Mouse (Mus musculus): Measurements from ENCODE around the gene Ubtf.
A peak's percentile ranks its signal among the peaks of the same experiment; 100 is the strongest.
"Not testable (repeated sequence)": the region's sequence is repeated elsewhere in the genome, so short reads cannot be mapped to it uniquely, and the experiment has no call there.

Gene Ubtf

GRCm38 (mm10) chr11:102291051-102291535 lies 28.4 kb downstream of the Ubtf start:
- no peak for DNase-seq

GRCm38 (mm10) chr11:102290141-102290540 lies 29.4 kb downstream of the Ubtf start:
- DNase-seq: peak in 1 of 2 experiments; percentile 31

GRCm38 (mm10) chr11:102289511-102290100 lies 29.9 kb downstream of the Ubtf start:
- DNase-seq: no peak

- no peak for DNase-seq
Measured at GRCm38 (mm10) chr11:102288913-102289312, 30.6 kb downstream of the Ubtf start.

GRCm38 (mm10) chr11:102288027-102288804 lies 31.3 kb downstream of the Ubtf start:
- DNase-seq: no peak

- no peak for DNase-seq
Measured at GRCm38 (mm10) chr11:102287485-102287884, 32.1 kb downstream of the Ubtf start.

- DNase-seq: no peak
Measured at GRCm38 (mm10) chr11:102285095-102285834, 34.3 kb downstream of the Ubtf start.

GRCm38 (mm10) chr11:102284501-102285094 lies 34.9 kb downstream of the Ubtf start, which contains the start of gene Tmub2:
TSS of gene Tmub2 (plus strand) at chr11:102284931.
- DNase-seq: peak; percentile 98 to 99

- no peak for DNase-seq
Measured at GRCm38 (mm10) chr11:102283922-102284321, 35.6 kb downstream of the Ubtf start.

- not testable (repeated sequence) for DNase-seq
Measured at GRCm38 (mm10) chr11:102280267-102280666, 39.3 kb downstream of the Ubtf start.

- DNase-seq: no peak
Measured at GRCm38 (mm10) chr11:102279595-102279994, 39.9 kb downstream of the Ubtf start.

GRCm38 (mm10) chr11:102277754-102278153 lies 41.8 kb downstream of the Ubtf start:
- no peak for DNase-seq

GRCm38 (mm10) chr11:102276411-102276915 lies 43.1 kb downstream of the Ubtf start:
- peak; percentile 55 to 75 for DNase-seq

GRCm38 (mm10) chr11:102268520-102269244 lies 50.9 kb downstream of the Ubtf start, which contains the start of gene Asb16:
TSS of gene Asb16 (plus strand) at chr11:102268743.
- no peak for DNase-seq

- DNase-seq: peak; percentile 78 to 85
Measured at GRCm38 (mm10) chr11:102267480-102267879, 52.1 kb downstream of the Ubtf start.

GRCm38 (mm10) chr11:102266631-102267355 lies 52.7 kb downstream of the Ubtf start:
- no peak for DNase-seq

GRCm38 (mm10) chr11:102265816-102266215 lies 53.7 kb downstream of the Ubtf start:
- no peak for DNase-seq

- DNase-seq: no peak
Measured at GRCm38 (mm10) chr11:102263211-102263610, 56.3 kb downstream of the Ubtf start.

- no peak for DNase-seq
Measured at GRCm38 (mm10) chr11:102258521-102258920, 61.0 kb downstream of the Ubtf start.

- no peak for DNase-seq
Measured at GRCm38 (mm10) chr11:102258095-102258494, 61.4 kb downstream of the Ubtf start.

- peak in 1 of 2 experiments; percentile 47 for DNase-seq
Measured at GRCm38 (mm10) chr11:102257514-102257913, 62.0 kb downstream of the Ubtf start.
